Comparison of ENCODE assay signal across 2 mouse cellular contexts in the genomic region with DNA sequence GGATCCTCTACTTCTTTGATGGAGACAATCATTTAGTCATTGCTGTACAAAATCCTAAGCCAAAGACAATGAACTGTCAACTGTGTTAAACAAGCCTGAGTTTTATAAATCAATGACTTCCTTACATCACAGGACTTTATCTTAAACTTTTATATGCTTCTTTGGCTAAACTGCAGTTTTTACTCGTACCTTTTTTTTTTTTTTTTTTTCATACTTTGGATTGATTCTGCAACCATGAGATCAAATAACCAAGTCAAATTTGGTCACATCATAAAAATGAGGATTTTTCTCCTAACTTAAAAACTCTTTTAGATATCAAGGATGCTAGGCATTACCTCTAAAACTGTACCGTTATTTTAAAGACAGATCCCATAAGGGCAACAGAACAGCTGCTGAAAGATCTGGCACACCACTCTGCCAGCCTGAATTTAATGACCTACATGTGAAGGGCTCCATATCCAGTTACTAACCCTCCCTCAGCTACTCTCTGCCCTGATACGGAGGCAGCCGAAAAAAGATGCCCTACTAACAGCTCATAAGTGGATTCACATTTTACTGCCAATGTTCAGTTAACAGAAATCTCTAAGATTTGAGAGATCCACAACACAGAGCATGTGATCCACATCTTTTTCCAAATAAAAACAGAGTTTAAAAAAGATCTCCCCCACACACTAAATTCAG.
TF ChIP-seq lines count a peak whose summit lies in the region.

No protein-coding gene starts in this region.

TF ChIP-seq in C2C12, 6 proteins besides CTCF, POLR2A, EP300 and RAD21 (continued from another document):
- TF ChIP-seq CEBPB (IDR thresholded peaks at IDR 0.05; ENCODE audit: low read depth) (no peak), MAX (IDR thresholded peaks at IDR 0.05) (no peak), MYOG (IDR thresholded peaks at IDR 0.05; ENCODE audit: control insufficient read depth, extremely low read depth, insufficient read length) (no peak), FOSL1 (IDR thresholded peaks at IDR 0.05; ENCODE audit: insufficient read depth, low read length, poor library complexity, severe bottlenecking) (no peak)

TF ChIP-seq in ES-E14, 5 proteins besides CTCF, POLR2A, EP300 and RAD21 (continued from another document):
- TF ChIP-seq CHD2 (IDR thresholded peaks at IDR 0.05; ENCODE audit: low read depth, low read length) (no peak), ZC3H11A (IDR thresholded peaks at IDR 0.05; ENCODE audit: borderline replicate concordance, low read depth, low read length) (no peak), MAFK (IDR thresholded peaks at IDR 0.05; ENCODE audit: insufficient read depth, low read depth, low read length) (no peak)
